Mouse (Mus musculus) NIH3T3 (cell line): ENCODE measurements at regions not wholly inside any gene's neighbourhood (a gene's known extent, or its start where the extent isn't known, plus 50 kb on each side); places are given as distances from the start of the nearest gene placed in this dataset.

Experiments
- DNase-seq: peaks from one replicate; pipeline ENCODE4 v3.0.0-alpha.2; 2012; ENCODE audit warnings: low read depth

DNA sequence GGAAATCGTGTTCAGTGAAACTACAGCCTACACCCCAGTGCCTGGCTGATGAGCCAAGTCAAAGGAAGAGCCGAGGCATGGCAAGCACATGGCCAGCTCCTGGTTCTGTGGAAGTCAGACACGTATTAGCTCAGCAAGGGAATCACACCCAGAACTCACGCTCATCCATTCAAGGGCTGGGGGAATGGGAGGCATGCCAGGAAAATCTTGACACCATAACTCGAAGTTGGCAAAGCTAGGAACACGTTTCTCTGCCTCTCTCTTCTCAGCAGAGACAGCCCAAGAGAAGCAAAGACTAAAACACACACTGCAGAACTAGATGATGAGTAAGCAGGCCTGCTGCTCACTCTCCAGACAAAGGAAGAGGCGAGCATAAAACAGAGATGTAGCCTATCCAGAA lies 53.5 kb upstream of the Ypel5 start:
- peak; percentile 23 for DNase-seq

- DNase-seq, result peak; percentile 83
Observed at GRCm38 (mm10) chr17:72781786-72782185, 54.5 kb upstream of the Ypel5 start.

- DNase-seq, result no peak
Observed at GRCm38 (mm10) chr17:72768266-72768665, 68.0 kb upstream of the Ypel5 start.

- no peak for DNase-seq
Observed at GRCm38 (mm10) chr17:72760937-72761336, 75.3 kb upstream of the Ypel5 start.

DNA sequence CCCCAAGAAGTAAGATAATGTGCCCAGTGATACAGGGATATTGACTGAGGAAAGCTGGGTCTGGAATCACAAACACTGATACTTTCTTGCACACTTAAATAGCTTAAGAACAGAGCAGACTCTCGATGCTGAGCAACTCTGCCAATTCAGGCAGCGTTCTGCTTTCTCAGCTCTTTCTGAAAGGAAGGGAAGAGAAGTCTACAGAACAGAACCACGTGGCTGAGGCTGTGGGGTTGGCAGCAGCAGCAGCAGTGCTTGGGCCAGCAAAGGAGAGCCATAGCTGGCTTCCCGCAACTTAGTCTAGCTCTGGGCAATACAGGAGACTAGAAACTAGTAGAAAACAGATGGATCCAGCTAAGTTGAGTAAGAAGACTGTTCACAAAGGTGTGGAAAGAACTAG lies 89.8 kb upstream of the Ypel5 start:
- no peak for DNase-seq

- no peak for DNase-seq
Observed at GRCm38 (mm10) chr17:72733006-72733405, 103.2 kb upstream of the Ypel5 start.

- DNase-seq, result no peak
Observed at GRCm38 (mm10) chr17:72731691-72732090, 104.6 kb upstream of the Ypel5 start.

GRCm38 (mm10) chr17:72731175-72731574 lies 105.1 kb upstream of the Ypel5 start:
- no peak for DNase-seq

GRCm38 (mm10) chr17:72720753-72721152 lies 115.5 kb upstream of the Ypel5 start:
- DNase-seq, result peak; percentile 19

- no peak for DNase-seq
Observed at GRCm38 (mm10) chr17:72719618-72720017, 115.2 kb upstream of the Alk start.

- DNase-seq, result no peak
Observed at GRCm38 (mm10) chr17:72691630-72692029, 87.2 kb upstream of the Alk start.

DNA sequence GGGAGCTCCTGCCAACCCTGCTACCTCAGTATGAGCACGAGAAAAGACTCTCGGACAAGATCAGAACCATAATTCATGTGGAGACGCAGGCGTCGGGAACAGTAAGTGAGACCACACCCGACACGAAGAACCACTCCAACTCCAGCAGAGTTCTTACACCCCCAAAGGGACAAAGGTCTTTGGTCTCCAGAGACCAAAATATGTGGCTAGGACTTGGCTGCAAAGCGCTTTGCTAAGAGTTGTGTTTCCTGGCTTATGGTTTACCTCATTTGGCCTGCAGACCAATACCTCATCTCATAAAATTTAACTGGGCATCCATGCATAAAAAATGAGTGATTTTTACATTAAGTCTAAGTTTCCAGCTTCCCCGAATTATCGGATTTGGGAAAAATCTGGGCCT lies 85.2 kb upstream of the Alk start:
- DNase-seq, result no peak

DNA sequence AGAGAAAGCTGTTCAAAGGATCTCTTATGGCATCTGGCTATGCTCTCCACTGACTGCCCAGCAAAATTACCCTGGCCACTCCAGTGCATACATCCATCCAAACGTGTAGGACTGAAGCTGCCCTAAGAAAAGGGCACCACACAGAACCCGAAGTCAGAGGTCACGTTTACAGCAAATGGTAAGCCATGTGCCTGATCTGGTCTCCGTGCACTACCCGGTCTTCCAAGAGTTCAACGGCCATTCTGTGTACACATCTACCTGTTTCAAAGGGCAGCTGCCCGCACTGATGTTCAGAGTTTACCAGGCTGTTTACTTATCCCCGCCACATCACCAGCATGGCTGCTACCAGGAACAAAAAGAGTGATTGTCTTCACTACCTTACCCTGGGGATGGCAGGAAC lies 84.4 kb upstream of the Alk start:
- DNase-seq, result no peak

DNA sequence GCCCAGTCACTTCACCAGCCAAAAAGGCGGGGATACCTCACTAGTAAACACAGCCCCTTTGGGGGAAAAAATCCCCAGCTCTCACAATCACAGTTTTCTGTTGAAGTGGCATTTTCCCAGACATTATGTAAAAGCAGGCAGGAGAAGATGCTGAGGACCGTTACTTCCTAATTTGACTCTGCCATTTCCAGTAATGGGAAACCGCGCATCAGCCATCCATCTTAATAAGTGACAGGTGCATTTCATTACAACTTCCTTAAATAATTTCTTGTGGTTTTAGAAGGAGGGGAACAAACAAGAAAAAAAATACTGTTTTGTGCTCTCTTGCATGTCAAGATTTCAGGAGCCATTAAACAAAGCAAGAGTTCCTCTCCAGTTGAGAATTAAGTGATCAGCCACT lies 70.2 kb upstream of the Alk start:
- DNase-seq, result no peak

DNA sequence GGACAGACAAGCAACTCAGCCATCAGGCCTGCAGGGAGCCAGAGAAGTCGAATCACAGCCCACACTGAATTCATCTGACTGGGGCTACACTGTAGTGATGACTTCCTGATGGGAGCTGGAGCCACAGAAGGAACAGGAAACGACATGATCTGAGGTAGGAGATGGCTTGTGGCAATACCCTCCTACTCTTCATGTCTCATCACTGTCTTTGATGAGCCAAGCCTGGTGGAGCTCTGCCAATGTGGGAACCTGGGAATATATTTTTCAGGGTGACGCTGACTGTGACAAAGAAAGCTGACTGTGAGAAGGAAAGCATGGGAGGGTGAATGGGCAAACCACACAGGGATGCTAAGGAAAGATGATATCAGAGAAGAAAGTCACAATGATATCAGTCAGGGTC lies 67.6 kb upstream of the Alk start:
- DNase-seq, result no peak

DNA sequence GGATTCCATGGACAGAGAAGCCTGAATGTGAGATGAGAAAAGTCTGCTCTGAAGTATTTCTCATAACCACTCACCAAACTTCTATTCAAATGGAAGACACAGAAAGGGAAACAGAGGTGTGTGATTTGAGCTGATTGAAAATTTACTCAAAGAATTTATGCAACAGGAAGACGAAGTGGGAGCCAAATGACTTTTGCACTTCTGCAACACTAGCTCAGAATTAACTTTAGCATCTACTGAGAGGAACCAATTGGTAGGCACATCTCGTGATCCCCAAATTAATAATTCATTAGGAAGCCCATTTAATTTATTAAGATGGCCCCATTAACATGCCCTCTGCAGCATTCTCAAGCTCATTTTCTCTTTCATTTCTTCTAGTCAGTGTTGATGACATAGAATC lies 62.5 kb upstream of the Alk start:
- DNase-seq, result no peak

DNA sequence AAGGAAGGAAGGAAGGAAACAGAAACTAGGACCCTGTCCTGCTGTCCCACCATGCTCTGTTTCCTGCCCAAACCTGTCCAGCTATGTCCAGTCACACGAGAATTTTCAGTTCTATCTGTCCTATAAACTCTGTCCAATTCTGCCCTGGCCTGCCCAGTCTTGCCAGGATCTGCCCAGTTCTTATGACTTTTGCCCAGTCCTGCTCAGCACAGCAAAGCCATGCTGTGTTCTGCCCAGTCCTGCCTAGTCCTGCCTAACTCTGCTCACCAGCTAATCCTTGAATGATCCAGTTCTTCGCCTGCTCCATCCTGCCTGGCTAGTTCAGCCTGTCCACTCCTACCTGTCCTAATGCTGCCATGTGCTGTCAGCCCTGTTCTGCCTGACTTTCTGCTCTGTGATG lies 57.3 kb upstream of the Alk start:
- no peak for DNase-seq

- peak; percentile 4 for DNase-seq
Observed at GRCm38 (mm10) chr17:72658744-72659143, 54.3 kb upstream of the Alk start.

- DNase-seq, result no peak
Observed at GRCm38 (mm10) chr17:72657826-72658225, 53.4 kb upstream of the Alk start.
